Mouse (Mus musculus) cortical plate, adult 2 months (tissue): ENCODE measurements at regions not wholly inside any gene's neighbourhood (a gene's known extent, or its start where the extent isn't known, plus 50 kb on each side); places are given as distances from the start of the nearest gene placed in this dataset.

Experiments
- CTCF ChIP-seq: fragments of 200-500 bp; IDR thresholded peaks from 2 replicates; pipeline ENCODE4 v1.5.1; 2011; ENCODE audit warnings: mild to moderate bottlenecking, control low read depth, low read length; ENCODE audit not compliant: insufficient read depth; ENCODE audit errors: extremely low read depth
- POLR2A ChIP-seq: fragments of 200-500 bp; IDR thresholded peaks from 2 replicates; pipeline ENCODE4 v1.6.1; 2011; ENCODE audit warnings: mild to moderate bottlenecking, low read length, control low read depth; ENCODE audit not compliant: insufficient read depth; ENCODE audit errors: extremely low read depth

DNA sequence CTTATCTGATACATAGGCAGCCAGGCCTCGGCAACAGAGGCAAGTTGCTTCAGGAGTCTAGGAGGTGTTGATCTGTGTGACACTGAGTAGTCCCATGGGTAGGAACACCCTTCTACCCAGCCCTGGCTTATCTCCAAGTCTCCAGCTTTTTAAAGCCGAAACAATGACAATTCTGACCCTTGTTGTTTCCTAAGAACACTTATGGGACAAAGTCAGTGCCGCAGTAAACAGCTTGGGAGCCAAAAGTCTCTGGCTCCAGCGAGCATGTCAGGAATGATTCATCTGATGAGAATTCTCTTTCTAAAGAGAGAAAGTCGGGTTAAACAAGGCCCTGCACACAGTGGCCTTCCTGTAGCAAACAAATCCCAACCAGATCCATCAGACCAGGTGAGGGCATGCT is 234.0 kb upstream of the Zfp637 start:
- TF ChIP-seq CTCF (no peak), POLR2A (no peak)
